Mouse (Mus musculus) embryonic facial prominence, embryonic 11.5 days (tissue): ENCODE results near the gene Ube2e2. TPM values are rescaled to one million over a fixed set of nuclear protein-coding genes. Genes with fewer than 3 reads are reported as not detected.

Source experiments
- ATAC-seq: fragments of 200-750 bp; cut with Nextera tagmentation; replicated peaks from 2 replicates; pipeline ENCODE4 v1.8.0; 2017; ENCODE audit warnings: low read depth; ENCODE audit not compliant: insufficient number of reproducible peaks, low FRiP score, low TSS enrichment
- DNase-seq: peaks from one replicate; pipeline ENCODE4 v3.0.0-alpha.2; 2015; ENCODE audit warnings: low spot score
- H3K27ac ChIP-seq: fragments of 300-500 bp; sonication (generic); replicated peaks from 2 replicates; pipeline ENCODE4 v1.5.1; 2014; ENCODE audit warnings: mild to moderate bottlenecking, low read depth, low read length, control low read depth
- H3K27me3 ChIP-seq: fragments of 300-500 bp; sonication (generic); 2 replicates; pipeline ENCODE4 v1.6.1; 2014; ENCODE audit warnings: mild to moderate bottlenecking, low read length, moderate library complexity, mixed read lengths; ENCODE audit not compliant: control insufficient read depth, insufficient read depth
- H3K36me3 ChIP-seq: fragments of 300-500 bp; sonication (generic); replicated peaks from 2 replicates; pipeline ENCODE4 v1.6.1; 2014; ENCODE audit warnings: low read depth, mild to moderate bottlenecking, low read length, moderate library complexity, mixed read lengths; ENCODE audit not compliant: control insufficient read depth, insufficient read depth
- H3K4me1 ChIP-seq: fragments of 300-500 bp; sonication (generic); 2 replicates; pipeline ENCODE4 v1.6.1; 2014; ENCODE audit warnings: low read length, mixed read lengths; ENCODE audit not compliant: control insufficient read depth, insufficient read depth
- H3K4me2 ChIP-seq: fragments of 300-500 bp; sonication (generic); 2 replicates; pipeline ENCODE4 v1.6.1; 2014; ENCODE audit warnings: low read depth, mild to moderate bottlenecking, control low read depth, low read length, moderate library complexity
- H3K4me3 ChIP-seq: fragments of 300-500 bp; sonication (generic); 2 replicates; pipeline ENCODE4 v1.5.1; 2014; ENCODE audit warnings: low read depth, low read length, control low read depth
- H3K9ac ChIP-seq: fragments of 300-500 bp; sonication (generic); replicated peaks from 2 replicates; pipeline ENCODE4 v1.6.1; 2014; ENCODE audit warnings: mild to moderate bottlenecking, control low read depth, low read length
- H3K9me3 ChIP-seq: fragments of 300-500 bp; sonication (generic); replicated peaks from 2 replicates; pipeline ENCODE4 v1.6.1; 2016; ENCODE audit warnings: mild to moderate bottlenecking, low read length, inconsistent platforms, mixed read lengths; ENCODE audit not compliant: control insufficient read depth
- WGBS: fragments of 180-500 bp; shearing (Covaris S2); extraction: QIAGEN DNeasy Blood & Tissue Kit; methylation state at CpG from one replicate; pipeline ENCODE4 v1.1.7; 2014; 5-methylcytosine and 5-hydroxymethylcytosine counted together
- polyA plus RNA-seq: library from polyadenylated mRNA; unstranded; fragments of >200 nt; fragmentation: Nextera tagmentation; extraction: Ambion mirVana; gene quantifications from 2 replicates; pipeline ENCODE4 v1.2.1, GENCODE M21; 2014

The Ube2e2 gene
- polyA plus RNA-seq, 1 experiment from 2014 or later, result 52.9 TPM

GRCm38 (mm10) chr14:18649123-18649675, 244.9 kb downstream of the Ube2e2 start:
- Histone ChIP-seq H3K4me2 (no peak overlapping the region), H3K27ac (no peak overlapping the region), H3K9ac (no peak overlapping the region), H3K4me3 (no peak overlapping the region), H3K27me3 (no peaks in the 10 kb centered on the region), H3K9me3 (no peaks in the 10 kb centered on the region), H3K4me1 (no peaks in the 10 kb centered on the region), H3K36me3 (no peaks in the 10 kb centered on the region)
- DNase-seq (no peak), ATAC-seq (no peak)
- WGBS, result 75% methylated on average over 2 of the region's 2 CpGs

- Histone ChIP-seq H3K9ac (no peak overlapping the region), H3K36me3 (no peaks in the 10 kb centered on the region), H3K4me3 (no peak overlapping the region), H3K27ac (no peak overlapping the region), H3K27me3 (no peaks in the 10 kb centered on the region), H3K9me3 (no peaks in the 10 kb centered on the region), H3K4me1 (no peaks in the 10 kb centered on the region), H3K4me2 (no peak overlapping the region)
- DNase-seq (no peak), ATAC-seq (no peak)
- WGBS, result 78% methylated on average over 4 of the region's 4 CpGs
These were observed 252.4 kb downstream of the Ube2e2 start for GRCm38 (mm10) chr14:18641656-18642055.

GRCm38 (mm10) chr14:18638753-18639456, 255.2 kb downstream of the Ube2e2 start:
- Histone ChIP-seq H3K4me2 (no peak overlapping the region), H3K27me3 (no peaks in the 10 kb centered on the region), H3K9me3 (no peaks in the 10 kb centered on the region), H3K9ac (no peak overlapping the region), H3K4me3 (no peak overlapping the region), H3K27ac (no peak overlapping the region), H3K36me3 (no peaks in the 10 kb centered on the region), H3K4me1 (no peaks in the 10 kb centered on the region)
- DNase-seq (no peak), ATAC-seq (no peak)
- 77% methylated on average over 2 of the region's 2 CpGs for WGBS

- H3K36me3 ChIP-seq, result no peaks in the 10 kb centered on the region
- DNase-seq (no peak), ATAC-seq (no peak)
- WGBS, result 83% methylated on average over 1 of the region's 1 CpGs
- no peaks in the 10 kb centered on the region for H3K4me1 ChIP-seq
- H3K27ac ChIP-seq, result no peak overlapping the region
- H3K9ac ChIP-seq, result no peak overlapping the region
- no peak overlapping the region for H3K4me2 ChIP-seq
- H3K27me3 ChIP-seq, result no peaks in the 10 kb centered on the region
- no peak overlapping the region for H3K4me3 ChIP-seq
- no peaks in the 10 kb centered on the region for H3K9me3 ChIP-seq
These were observed 256.3 kb downstream of the Ube2e2 start for GRCm38 (mm10) chr14:18637739-18638138.

GRCm38 (mm10) chr14:18628170-18628569, 265.9 kb downstream of the Ube2e2 start:
- 81% methylated on average over 1 of the region's 1 CpGs for WGBS
- ATAC-seq (no peak), DNase-seq (no peak)
- Histone ChIP-seq H3K4me1 (no peaks in the 10 kb centered on the region), H3K4me2 (no peak overlapping the region), H3K9ac (no peak overlapping the region), H3K4me3 (no peak overlapping the region), H3K36me3 (no peaks in the 10 kb centered on the region), H3K9me3 (no peaks in the 10 kb centered on the region), H3K27me3 (no peaks in the 10 kb centered on the region), H3K27ac (no peak overlapping the region)

- no peak overlapping the region for H3K4me3 ChIP-seq
- H3K27ac ChIP-seq, result no peak overlapping the region
- 69% methylated on average over 2 of the region's 2 CpGs for WGBS
- H3K4me1 ChIP-seq, result no peaks in the 10 kb centered on the region
- H3K27me3 ChIP-seq, result no peaks in the 10 kb centered on the region
- no peaks in the 10 kb centered on the region for H3K36me3 ChIP-seq
- no peak for DNase-seq
- ATAC-seq, result no peak
- no peak overlapping the region for H3K4me2 ChIP-seq
- no peak overlapping the region for H3K9ac ChIP-seq
- H3K9me3 ChIP-seq, result no peaks in the 10 kb centered on the region
These were observed 275.5 kb downstream of the Ube2e2 start for GRCm38 (mm10) chr14:18618603-18619002.

GRCm38 (mm10) chr14:18601927-18602326, 292.1 kb downstream of the Ube2e2 start:
- 89% methylated on average over 1 of the region's 1 CpGs for WGBS
- Histone ChIP-seq H3K4me1 (no peaks in the 10 kb centered on the region), H3K4me3 (no peak overlapping the region), H3K9ac (no peak overlapping the region), H3K27ac (no peak overlapping the region), H3K4me2 (no peak overlapping the region), H3K9me3 (no peaks in the 10 kb centered on the region), H3K27me3 (no peaks in the 10 kb centered on the region), H3K36me3 (no peaks in the 10 kb centered on the region)
- ATAC-seq (no peak), DNase-seq (no peak)

- 82% methylated on average over 4 of the region's 4 CpGs for WGBS
- H3K27ac ChIP-seq, result no peak overlapping the region
- no peak overlapping the region for H3K4me3 ChIP-seq
- H3K27me3 ChIP-seq, result no peaks in the 10 kb centered on the region
- H3K4me2 ChIP-seq, result no peak overlapping the region
- H3K4me1 ChIP-seq, result no peaks in the 10 kb centered on the region
- no peak overlapping the region for H3K9ac ChIP-seq
- no peaks in the 10 kb centered on the region for H3K36me3 ChIP-seq
- DNase-seq (no peak), ATAC-seq (no peak)
- no peaks in the 10 kb centered on the region for H3K9me3 ChIP-seq
These were observed 307.6 kb downstream of the Ube2e2 start for GRCm38 (mm10) chr14:18586239-18587034.
